8 mouse cellular contexts compared by ENCODE assay signal in genomic region chr6:100155676-100156075, GRCm38 (mm10).
DNase-seq lines count a peak whose midpoint lies in the region; ATAC-seq and TF ChIP-seq lines count a peak whose summit lies in the region.

No protein-coding gene starts in this region.

- no peaks in the 10 kb centered on the region for H3K27me3 ChIP-seq in kidney, adult 2 months (replicated peaks; ENCODE audit: control insufficient read depth, insufficient read depth, low read length)
- no peaks in the 10 kb centered on the region for H3K27me3 ChIP-seq in lung, postnatal 0 days (replicated peaks; ENCODE audit: insufficient read depth, low read length)
- H3K27me3 ChIP-seq in thymus, adult 2 months (ENCODE audit: control insufficient read depth, insufficient read depth, low read length), result no peaks in the 10 kb centered on the region

- no peak overlapping the region for H3K4me2 ChIP-seq in lung, postnatal 0 days (replicated peaks; ENCODE audit: low read depth, low read length)

- no peak for TF ChIP-seq POLR2A in kidney, adult 2 months (IDR thresholded peaks at IDR 0.05; ENCODE audit: low read depth, low read length)
- TF ChIP-seq POLR2A in thymus, adult 2 months (IDR thresholded peaks at IDR 0.05; ENCODE audit: control insufficient read depth, extremely low read depth, insufficient read depth, low read length, poor library complexity), result no peak

- 41% methylated on average over 20 of the region's 20 CpGs for WGBS in kidney, adult 2 months
- 35% methylated on average over 20 of the region's 20 CpGs for WGBS in lung, postnatal 0 days
- WGBS in thymus, adult 2 months, result 12% methylated on average over 20 of the region's 20 CpGs

- DNase-seq in ovary, adult 18-20 months (ENCODE audit: low spot score), result peak; percentile 63
- DNase-seq in ovary, postnatal 10 days (ENCODE audit: low spot score), result no peak
- DNase-seq in heart, adult 18-20 months, result peak; percentile 55 to 67
- DNase-seq in kidney, adult 2 months, result peak; percentile 89
- peak; percentile 73 for DNase-seq in lung, postnatal 0 days (ENCODE audit: low spot score)
- peak; percentile 14 for DNase-seq in thymus, adult 2 months
- no peak for DNase-seq in cerebellum, postnatal 14 days
- DNase-seq in cerebellum, adult 11-12 months, result no peak

- H3K4me3 ChIP-seq in kidney, adult 2 months (ENCODE audit: insufficient read depth, low read depth, low read length), result no peak overlapping the region
- no peak overlapping the region for H3K4me3 ChIP-seq in lung, postnatal 0 days (ENCODE audit: low read depth, low read length)
- peak overlapping the region; percentile 30 for H3K4me3 ChIP-seq in thymus, adult 2 months (ENCODE audit: control insufficient read depth, insufficient read depth, low read length)

- peak; percentile 74 for TF ChIP-seq EP300 in lung, postnatal 0 days (IDR thresholded peaks at IDR 0.05)

- H3K27ac ChIP-seq in kidney, adult 2 months (ENCODE audit: insufficient read depth, low read depth, low read length), result no peak overlapping the region
- H3K27ac ChIP-seq in lung, postnatal 0 days (ENCODE audit: low read length), result 0 out of 2 replicates have a peak overlapping the region, but pooled peaks have one; percentile 6
- H3K27ac ChIP-seq in thymus, adult 2 months (ENCODE audit: control insufficient read depth, insufficient read depth, low read length), result no peak overlapping the region

- ATAC-seq in lung, postnatal 0 days, result peak; percentile 66

- no peaks in the 10 kb centered on the region for H3K4me1 ChIP-seq in kidney, adult 2 months (ENCODE audit: control insufficient read depth, insufficient read depth, low read length)
- no peaks in the 10 kb centered on the region for H3K4me1 ChIP-seq in lung, postnatal 0 days (ENCODE audit: insufficient read depth, low read depth, low read length)
- peaks cover 11% of the 10 kb centered on the region for H3K4me1 ChIP-seq in thymus, adult 2 months (replicated peaks; ENCODE audit: control insufficient read depth, insufficient read depth, low read length)

- H3K9ac ChIP-seq in lung, postnatal 0 days (replicated peaks; ENCODE audit: low read depth), result no peak overlapping the region

- TF ChIP-seq CTCF in kidney, adult 2 months (conservative IDR thresholded peaks at IDR 0.05; ENCODE audit: insufficient read depth, insufficient read length, low read depth, low read length), result no peak
- no peak for TF ChIP-seq CTCF in lung, postnatal 0 days (IDR thresholded peaks at IDR 0.05)
- TF ChIP-seq CTCF in thymus, adult 2 months (IDR thresholded peaks at IDR 0.05; ENCODE audit: borderline replicate concordance, control insufficient read depth, extremely low read depth, insufficient read depth, low read length, poor library complexity), result no peak

- H3K9me3 ChIP-seq in lung, postnatal 0 days (ENCODE audit: low read length), result no peaks in the 10 kb centered on the region

- H3K36me3 ChIP-seq in kidney, adult 2 months (ENCODE audit: control insufficient read depth, insufficient read depth, low read length), result no peaks in the 10 kb centered on the region
- no peaks in the 10 kb centered on the region for H3K36me3 ChIP-seq in lung, postnatal 0 days (ENCODE audit: insufficient read depth, low read length)
- H3K36me3 ChIP-seq in thymus, adult 2 months (ENCODE audit: control insufficient read depth, insufficient read depth, low read length), result no peaks in the 10 kb centered on the region

Comparison
In these comparisons a context has a peak if more than half of its experiments do, and no peak if none do; other contexts are left out.
1. DNase-seq: peak in ovary, adult 18-20 months (single experiment), heart, adult 18-20 months (2 of 2), kidney, adult 2 months (single experiment), lung, postnatal 0 days (single experiment) and thymus, adult 2 months (single experiment); none in ovary, postnatal 10 days (single experiment), cerebellum, postnatal 14 days (0 of 2) and cerebellum, adult 11-12 months (single experiment).